Comparison of ENCODE assay signal across 12 mouse cellular contexts in genomic region chr6:55465311-55465710, GRCm38 (mm10). TPM values are rescaled to one million over a fixed set of nuclear protein-coding genes. Genes with fewer than 3 reads are reported as not detected.
DNase-seq lines count a peak whose midpoint lies in the region; ATAC-seq and TF ChIP-seq lines count a peak whose summit lies in the region.
"Had no signal": no experiment of that assay in that cellular context is flagged by ENCODE, and none has a peak within 500 bp of the region (broad histone marks: within the 10 kb centered on the region; RNA-seq: fewer than 3 reads in every experiment).

No protein-coding gene starts in this region.

- H3K27ac ChIP-seq in heart, postnatal 0 days (ENCODE audit: low read depth), result no peak overlapping the region
- H3K27ac ChIP-seq: intestine, embryonic 15.5 days; limb, embryonic 13.5 days; lung, embryonic 15.5 days had no signal

- intact Hi-C loops in left cerebral cortex, postnatal 4 days (cut with DNase I), result no loop called here
- intact Hi-C loops in left cerebral cortex, postnatal 36 days (cut with DNase I), result no loop called here

- ATAC-seq in heart, postnatal 0 days (ENCODE audit: insufficient read depth, low read depth), result peak; percentile 69
- ATAC-seq in megakaryocyte, adult 5-6 weeks (ENCODE audit: poor library complexity, severe bottlenecking), result no peak
- ATAC-seq: intestine, embryonic 15.5 days had no signal

- TF ChIP-seq CTCF in heart, postnatal 0 days (IDR thresholded peaks at IDR 0.05; ENCODE audit: low read depth), result no peak

- peak; percentile 50 to 63 for DNase-seq in cerebellum, postnatal 14 days
- DNase-seq in cerebellum, adult 11 months, result no peak
- peak; percentile 69 for DNase-seq in left cerebral cortex, postnatal 4 days
- DNase-seq in left cerebral cortex, postnatal 36 days (ENCODE audit: low spot score in 2 of 2), result no peak
- DNase-seq in adrenal gland, postnatal 25 days, result peak; percentile 42
- no peak for DNase-seq in heart, postnatal 0 days (ENCODE audit: low spot score)
- DNase-seq in thymus, adult 18-20 months, result no peak
- DNase-seq: thymus, postnatal 36 days had no signal

- H3K9me3 ChIP-seq in heart, postnatal 0 days (replicated peaks; ENCODE audit: control insufficient read depth, low read length), result no peaks in the 10 kb centered on the region
- H3K9me3 ChIP-seq: intestine, embryonic 15.5 days; limb, embryonic 13.5 days; lung, embryonic 15.5 days had no signal

- no peak overlapping the region for H3K4me2 ChIP-seq in heart, postnatal 0 days (ENCODE audit: low read depth, low read length)
- H3K4me2 ChIP-seq: intestine, embryonic 15.5 days; limb, embryonic 13.5 days; lung, embryonic 15.5 days had no signal

- H3K27me3 ChIP-seq in heart, postnatal 0 days (ENCODE audit: control insufficient read depth, insufficient read depth, low read length), result 0 out of 2 replicates have a peak, but pooled peaks cover 5% of the 10 kb centered on the region
- H3K27me3 ChIP-seq: intestine, embryonic 15.5 days; limb, embryonic 13.5 days; lung, embryonic 15.5 days had no signal

- 0 out of 2 replicates have a peak, but pooled peaks cover 5% of the 10 kb centered on the region for H3K4me1 ChIP-seq in heart, postnatal 0 days (ENCODE audit: control insufficient read depth, insufficient read depth)
- H3K4me1 ChIP-seq: intestine, embryonic 15.5 days; lung, embryonic 15.5 days had no signal

- no peaks in the 10 kb centered on the region for H3K36me3 ChIP-seq in heart, postnatal 0 days (replicated peaks; ENCODE audit: control insufficient read depth, insufficient read depth, low read length)
- H3K36me3 ChIP-seq: intestine, embryonic 15.5 days; limb, embryonic 13.5 days; lung, embryonic 15.5 days had no signal

- no peak for TF ChIP-seq EP300 in heart, postnatal 0 days (IDR thresholded peaks at IDR 0.05; ENCODE audit: low read depth)

- H3K4me3 ChIP-seq in heart, postnatal 0 days (ENCODE audit: low read depth, low read length), result no peak overlapping the region
- H3K4me3 ChIP-seq: intestine, embryonic 15.5 days; limb, embryonic 13.5 days; lung, embryonic 15.5 days had no signal

- H3K9ac ChIP-seq in heart, postnatal 0 days (replicated peaks; ENCODE audit: low read depth, low read length), result no peak overlapping the region
- H3K9ac ChIP-seq: intestine, embryonic 15.5 days; limb, embryonic 13.5 days; lung, embryonic 15.5 days had no signal

- WGBS in heart, postnatal 0 days, result 56% methylated on average over 4 of the region's 4 CpGs

RNA-seq across cellular contexts. Expression of gene Adcyap1r1, which starts 13.5 kb away (rescaled TPM):
- total RNA-seq in left cerebral cortex, postnatal 4 days (2021), result 100 to 1,000 TPM; 112 to 131 TPM
- total RNA-seq in left cerebral cortex, postnatal 36 days (2021), result 100 to 1,000 TPM; 110 to 124 TPM
- total RNA-seq in adrenal gland, postnatal 25 days (2021), result 28.9 and 37.9 TPM in 2 replicates
- total RNA-seq in heart, postnatal 0 days (2014; rRNA removed; ENCODE audit: low replicate concordance), result 3.9 and 4.2 TPM in 2 replicates
- 1.1 and 1.4 TPM in 2 replicates for polyA plus RNA-seq in heart, postnatal 0 days (2015; fragmentation: Nextera tagmentation; extraction: Ambion mirVana)
- total RNA-seq in megakaryocyte, adult 5-6 weeks (2015), result 0.25 TPM in 1 of 2 replicates, not detected in the other
- total RNA-seq in megakaryocyte, adult 5-6 weeks (2017), result 0.15 and 0.24 TPM in 2 replicates

Comparison
In these comparisons a context has a peak if more than half of its experiments do, and no peak if none do; other contexts are left out.
1. DNase-seq: peak in cerebellum, postnatal 14 days (2 of 2), left cerebral cortex, postnatal 4 days (single experiment) and adrenal gland, postnatal 25 days (single experiment); none in cerebellum, adult 11 months (single experiment), left cerebral cortex, postnatal 36 days (0 of 2), heart, postnatal 0 days (single experiment) and thymus, adult 18-20 months (0 of 2).